Mouse (Mus musculus): ENCODE measurements around the gene Tdp1.

- no peak for TF ChIP-seq CTCF (IDR thresholded peaks at IDR 0.05; ENCODE audit: low read depth, low read length)
- no peak for TF ChIP-seq POLR2AphosphoS5 (IDR thresholded peaks at IDR 0.05; ENCODE audit: insufficient replicate concordance, low read depth, low read length)
- TF ChIP-seq GATA1 (IDR thresholded peaks at IDR 0.05; ENCODE audit: borderline replicate concordance, low read length) = no peak
- no peak for TF ChIP-seq TAL1 (conservative IDR thresholded peaks at IDR 0.05; ENCODE audit: low read depth, low read length)
- TF ChIP-seq GATA2 (IDR thresholded peaks at IDR 0.05; ENCODE audit: borderline replicate concordance, low read depth, low read length) = no peak
Measured at GRCm38 (mm10) chr12:99940704-99941103, 56.4 kb downstream of the Tdp1 start.

Data from G1E (cell line).